Mouse (Mus musculus) heart, postnatal 0 days (tissue): ENCODE data around the gene Nupl2.

Experiments
- CTCF ChIP-seq: IDR thresholded peaks from 2 replicates; pipeline ENCODE4 v1.5.1; 2016; ENCODE audit warnings: antibody characterized with exemption, control low read depth, low read depth
- EP300 ChIP-seq: IDR thresholded peaks from 2 replicates; pipeline ENCODE4 v1.6.1; 2016; ENCODE audit warnings: antibody characterized with exemption, low read depth

DNA sequence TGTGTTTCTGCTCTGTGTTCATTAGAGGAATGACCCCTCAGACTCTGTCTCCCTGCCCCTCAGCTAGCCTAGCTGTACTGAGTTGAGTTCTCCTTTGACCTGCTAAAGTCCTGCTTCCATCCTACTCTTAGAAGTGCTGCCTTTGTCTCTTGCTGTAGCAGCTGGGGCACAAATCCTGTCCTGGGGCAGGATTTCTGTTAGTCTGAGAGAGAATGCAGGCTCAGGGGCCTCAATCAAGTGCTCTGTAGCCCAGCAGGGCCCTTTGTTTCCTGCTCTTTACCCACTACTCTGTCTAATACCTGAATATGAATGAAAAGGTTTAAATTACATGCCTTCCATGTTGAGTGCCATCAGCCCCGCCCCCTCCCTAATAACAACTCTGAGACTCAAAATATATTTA, 40.6 kb upstream of the Nupl2 start:
- TF ChIP-seq CTCF (no peak), EP300 (no peak)
